Mouse (Mus musculus): ENCODE measurements around the gene Mars. TPM values are rescaled to one million over a fixed set of nuclear protein-coding genes. Genes with fewer than 3 reads are reported as not detected.

Mars gene
- polyA plus RNA-seq, 1 experiment = 32.4 TPM

GRCm38 (mm10) chr10:127288328-127288799 is 23.2 kb downstream of the Mars start:
- peaks cover 22% of the 10 kb centered on the region for H3K4me1 ChIP-seq (ENCODE audit: control insufficient read depth, insufficient read depth, low read length)
- no peaks in the 10 kb centered on the region; the same call in none of the 2 replicates for H3K36me3 ChIP-seq (ENCODE audit: control insufficient read depth, insufficient read depth, low read length)
- no peak for TF ChIP-seq CTCF (IDR thresholded peaks at IDR 0.05; ENCODE audit: control insufficient read depth, insufficient read depth, insufficient replicate concordance, low read depth, low read length)
- no peak for TF ChIP-seq POLR2A (IDR thresholded peaks at IDR 0.05; ENCODE audit: control insufficient read depth, low read depth, low read length)
- no peaks in the 10 kb centered on the region for H3K27me3 ChIP-seq (ENCODE audit: control insufficient read depth, insufficient read depth, low read length)
- peak overlapping the region; percentile 84 for H3K27ac ChIP-seq (ENCODE audit: control insufficient read depth, insufficient read depth, low read depth, low read length)
- peak overlapping the region; percentile 81 for H3K4me3 ChIP-seq (ENCODE audit: control insufficient read depth, low read depth, low read length)

GRCm38 (mm10) chr10:127287936-127288293 is 23.7 kb downstream of the Mars start:
- Histone ChIP-seq H3K4me1 (ENCODE audit: control insufficient read depth, insufficient read depth, low read length) (peaks cover 22% of the 10 kb centered on the region), H3K4me3 (ENCODE audit: control insufficient read depth, low read depth, low read length) (peak overlapping the region; percentile 81), H3K36me3 (ENCODE audit: control insufficient read depth, insufficient read depth, low read length) (no peaks in the 10 kb centered on the region; the same call in none of the 2 replicates), H3K27me3 (ENCODE audit: control insufficient read depth, insufficient read depth, low read length) (no peaks in the 10 kb centered on the region), H3K27ac (ENCODE audit: control insufficient read depth, insufficient read depth, low read depth, low read length) (peak overlapping the region; percentile 84)
- TF ChIP-seq CTCF (IDR thresholded peaks at IDR 0.05; ENCODE audit: control insufficient read depth, insufficient read depth, insufficient replicate concordance, low read depth, low read length) = no peak
- TF ChIP-seq POLR2A (IDR thresholded peaks at IDR 0.05; ENCODE audit: control insufficient read depth, low read depth, low read length) = no peak

- H3K27ac ChIP-seq (ENCODE audit: control insufficient read depth, insufficient read depth, low read depth, low read length) = peak overlapping the region; percentile 84
- H3K4me1 ChIP-seq (ENCODE audit: control insufficient read depth, insufficient read depth, low read length) = peaks cover 22% of the 10 kb centered on the region
- H3K36me3 ChIP-seq (ENCODE audit: control insufficient read depth, insufficient read depth, low read length) = no peaks in the 10 kb centered on the region; the same call in none of the 2 replicates
- no peaks in the 10 kb centered on the region for H3K27me3 ChIP-seq (ENCODE audit: control insufficient read depth, insufficient read depth, low read length)
- TF ChIP-seq POLR2A (IDR thresholded peaks at IDR 0.05; ENCODE audit: control insufficient read depth, low read depth, low read length) (no peak), CTCF (IDR thresholded peaks at IDR 0.05; ENCODE audit: control insufficient read depth, insufficient read depth, insufficient replicate concordance, low read depth, low read length) (no peak)
- H3K4me3 ChIP-seq (ENCODE audit: control insufficient read depth, low read depth, low read length) = peak overlapping the region; percentile 81
These were observed 24.2 kb downstream of the Mars start for GRCm38 (mm10) chr10:127287271-127287935.

GRCm38 (mm10) chr10:127286730-127287129 is 24.9 kb downstream of the Mars start:
- Histone ChIP-seq H3K4me3 (ENCODE audit: control insufficient read depth, low read depth, low read length) (peak overlapping the region; percentile 81), H3K27ac (ENCODE audit: control insufficient read depth, insufficient read depth, low read depth, low read length) (no peak overlapping the region), H3K27me3 (ENCODE audit: control insufficient read depth, insufficient read depth, low read length) (no peaks in the 10 kb centered on the region), H3K36me3 (ENCODE audit: control insufficient read depth, insufficient read depth, low read length) (no peaks in the 10 kb centered on the region; the same call in none of the 2 replicates), H3K4me1 (ENCODE audit: control insufficient read depth, insufficient read depth, low read length) (peaks cover 22% of the 10 kb centered on the region)
- TF ChIP-seq CTCF (IDR thresholded peaks at IDR 0.05; ENCODE audit: control insufficient read depth, insufficient read depth, insufficient replicate concordance, low read depth, low read length) = no peak

GRCm38 (mm10) chr10:127286194-127286593 is 25.4 kb downstream of the Mars start:
- H3K36me3 ChIP-seq (ENCODE audit: control insufficient read depth, insufficient read depth, low read length) = no peaks in the 10 kb centered on the region; the same call in none of the 2 replicates
- no peaks in the 10 kb centered on the region for H3K27me3 ChIP-seq (ENCODE audit: control insufficient read depth, insufficient read depth, low read length)
- H3K4me1 ChIP-seq (ENCODE audit: control insufficient read depth, insufficient read depth, low read length) = peaks cover 19% of the 10 kb centered on the region
- TF ChIP-seq CTCF (IDR thresholded peaks at IDR 0.05; ENCODE audit: control insufficient read depth, insufficient read depth, insufficient replicate concordance, low read depth, low read length) (no peak), POLR2A (IDR thresholded peaks at IDR 0.05; ENCODE audit: control insufficient read depth, low read depth, low read length) (no peak)
- no peak overlapping the region for H3K27ac ChIP-seq (ENCODE audit: control insufficient read depth, insufficient read depth, low read depth, low read length)
- H3K4me3 ChIP-seq (ENCODE audit: control insufficient read depth, low read depth, low read length) = no peak overlapping the region

- Histone ChIP-seq H3K4me1 (ENCODE audit: control insufficient read depth, insufficient read depth, low read length) (peaks cover 19% of the 10 kb centered on the region), H3K27me3 (ENCODE audit: control insufficient read depth, insufficient read depth, low read length) (no peaks in the 10 kb centered on the region), H3K27ac (ENCODE audit: control insufficient read depth, insufficient read depth, low read depth, low read length) (no peak overlapping the region), H3K4me3 (ENCODE audit: control insufficient read depth, low read depth, low read length) (no peak overlapping the region), H3K36me3 (ENCODE audit: control insufficient read depth, insufficient read depth, low read length) (no peaks in the 10 kb centered on the region; the same call in none of the 2 replicates)
- no peak for TF ChIP-seq POLR2A (IDR thresholded peaks at IDR 0.05; ENCODE audit: control insufficient read depth, low read depth, low read length)
These were observed 25.9 kb downstream of the Mars start for GRCm38 (mm10) chr10:127285644-127286043.

- TF ChIP-seq POLR2A (IDR thresholded peaks at IDR 0.05; ENCODE audit: control insufficient read depth, low read depth, low read length) (no peak), CTCF (IDR thresholded peaks at IDR 0.05; ENCODE audit: control insufficient read depth, insufficient read depth, insufficient replicate concordance, low read depth, low read length) (no peak)
- Histone ChIP-seq H3K27me3 (ENCODE audit: control insufficient read depth, insufficient read depth, low read length) (no peaks in the 10 kb centered on the region), H3K4me3 (ENCODE audit: control insufficient read depth, low read depth, low read length) (no peak overlapping the region), H3K27ac (ENCODE audit: control insufficient read depth, insufficient read depth, low read depth, low read length) (no peak overlapping the region), H3K36me3 (ENCODE audit: control insufficient read depth, insufficient read depth, low read length) (no peaks in the 10 kb centered on the region; the same call in none of the 2 replicates), H3K4me1 (ENCODE audit: control insufficient read depth, insufficient read depth, low read length) (peaks cover 19% of the 10 kb centered on the region)
These were observed 26.7 kb downstream of the Mars start for GRCm38 (mm10) chr10:127284724-127285500.

All from testis, adult 2 months (tissue).